Mouse (Mus musculus) testis, adult 2 months (tissue): Measurements from ENCODE around the gene Cldn18. TPM values are rescaled to one million over a fixed set of nuclear protein-coding genes. Genes with fewer than 3 reads are reported as not detected.

Experiments used
- H3K27ac ChIP-seq: fragments of 200-500 bp; 2 replicates; pipeline ENCODE4 v1.5.1; 2012; ENCODE audit warnings: low read depth, low read length; ENCODE audit not compliant: control insufficient read depth, insufficient read depth
- H3K27me3 ChIP-seq: fragments of 200-500 bp; 2 replicates; pipeline ENCODE4 v1.6.1; 2012; ENCODE audit warnings: mild to moderate bottlenecking, low read length, moderate library complexity; ENCODE audit not compliant: control insufficient read depth, insufficient read depth
- H3K36me3 ChIP-seq: fragments of 200-500 bp; 2 replicates; pipeline ENCODE4 v1.6.1; 2012; ENCODE audit warnings: mild to moderate bottlenecking, low read length; ENCODE audit not compliant: control insufficient read depth, insufficient read depth
- H3K4me1 ChIP-seq: fragments of 200-500 bp; 2 replicates; pipeline ENCODE4 v1.6.1; 2012; ENCODE audit warnings: low read length; ENCODE audit not compliant: control insufficient read depth, insufficient read depth
- H3K4me3 ChIP-seq: fragments of 200-500 bp; 2 replicates; pipeline ENCODE4 v1.5.1; 2012; ENCODE audit warnings: low read depth, mild to moderate bottlenecking, low read length, moderate library complexity, mixed read lengths; ENCODE audit not compliant: control insufficient read depth
- CTCF ChIP-seq: fragments of 200-500 bp; IDR thresholded peaks from 2 replicates; pipeline ENCODE4 v1.5.1; 2012; ENCODE audit warnings: low read depth, mild to moderate bottlenecking, inconsistent platforms, low read length, moderate library complexity; ENCODE audit not compliant: control insufficient read depth, insufficient read depth, insufficient replicate concordance
- POLR2A ChIP-seq: fragments of 200-500 bp; IDR thresholded peaks from 2 replicates; pipeline ENCODE4 v1.6.1; 2012; ENCODE audit warnings: low read depth, mild to moderate bottlenecking, inconsistent platforms, low read length, moderate library complexity; ENCODE audit not compliant: control insufficient read depth
- polyA plus RNA-seq: library from polyadenylated mRNA; depleted of rRNA; stranded (reverse); fragments of >200 nt; gene quantifications from 2 replicates; pipeline ENCODE4 v1.2.3, GENCODE M21; 2012

The Cldn18 gene
- polyA plus RNA-seq, 1 experiment: 0.04 TPM

- no peak for TF ChIP-seq POLR2A
- TF ChIP-seq CTCF: no peak
- Histone ChIP-seq H3K27ac (no peak overlapping the region), H3K4me1 (no peaks in the 10 kb centered on the region), H3K36me3 (no peaks in the 10 kb centered on the region), H3K4me3 (no peak overlapping the region), H3K27me3 (no peaks in the 10 kb centered on the region)
These were observed 14.9 kb downstream of the Cldn18 start for GRCm38 (mm10) chr9:99702215-99702614.

GRCm38 (mm10) chr9:99701187-99701586 lies 15.9 kb downstream of the Cldn18 start:
- no peak overlapping the region for H3K4me3 ChIP-seq

GRCm38 (mm10) chr9:99699752-99700389 lies 17.2 kb downstream of the Cldn18 start:
- TF ChIP-seq CTCF (no peak), POLR2A (no peak)
- H3K4me3 ChIP-seq: no peak overlapping the region

More at GRCm38 (mm10) chr9:99701187-99701586, 15.9 kb downstream of the Cldn18 start:
- no peaks in the 10 kb centered on the region for H3K36me3 ChIP-seq
- no peaks in the 10 kb centered on the region for H3K4me1 ChIP-seq
- TF ChIP-seq POLR2A: no peak
- H3K27me3 ChIP-seq: no peaks in the 10 kb centered on the region
- no peak overlapping the region for H3K27ac ChIP-seq

DNA sequence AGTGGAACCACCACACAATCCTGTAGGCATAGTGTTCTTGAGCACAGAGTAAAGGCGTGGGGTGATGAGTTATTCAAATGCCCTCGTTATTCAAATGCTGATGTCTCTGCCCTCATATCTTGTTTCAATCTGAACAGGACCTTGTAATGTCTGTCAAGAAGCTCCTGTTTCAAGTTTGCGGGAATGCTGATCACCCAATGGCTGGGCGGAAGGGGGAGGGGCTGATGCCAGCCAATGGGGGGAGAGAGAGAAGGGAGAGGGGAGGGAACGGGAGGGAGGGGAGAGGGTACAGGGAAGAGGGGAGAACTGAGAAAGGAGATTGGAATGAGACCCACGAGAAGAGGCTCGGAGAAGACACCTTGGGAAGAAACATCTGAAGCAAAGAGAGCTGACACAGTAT lies 22.1 kb downstream of the Cldn18 start:
- no peaks in the 10 kb centered on the region for H3K36me3 ChIP-seq
- no peak overlapping the region for H3K4me3 ChIP-seq
- H3K4me1 ChIP-seq: no peaks in the 10 kb centered on the region
- H3K27me3 ChIP-seq: no peaks in the 10 kb centered on the region
- no peak overlapping the region for H3K27ac ChIP-seq
- TF ChIP-seq POLR2A: no peak

More at GRCm38 (mm10) chr9:99699752-99700389, 17.2 kb downstream of the Cldn18 start:
- Histone ChIP-seq H3K27me3 (no peaks in the 10 kb centered on the region), H3K36me3 (no peaks in the 10 kb centered on the region), H3K4me1 (no peaks in the 10 kb centered on the region), H3K27ac (no peak overlapping the region)

- TF ChIP-seq POLR2A (no peak), CTCF (no peak)
- no peak overlapping the region for H3K4me3 ChIP-seq
- H3K4me1 ChIP-seq: no peaks in the 10 kb centered on the region
- no peak overlapping the region for H3K27ac ChIP-seq
- no peaks in the 10 kb centered on the region for H3K36me3 ChIP-seq
- H3K27me3 ChIP-seq: no peaks in the 10 kb centered on the region
These were observed 26.7 kb downstream of the Cldn18 start for GRCm38 (mm10) chr9:99690386-99690785.

DNA sequence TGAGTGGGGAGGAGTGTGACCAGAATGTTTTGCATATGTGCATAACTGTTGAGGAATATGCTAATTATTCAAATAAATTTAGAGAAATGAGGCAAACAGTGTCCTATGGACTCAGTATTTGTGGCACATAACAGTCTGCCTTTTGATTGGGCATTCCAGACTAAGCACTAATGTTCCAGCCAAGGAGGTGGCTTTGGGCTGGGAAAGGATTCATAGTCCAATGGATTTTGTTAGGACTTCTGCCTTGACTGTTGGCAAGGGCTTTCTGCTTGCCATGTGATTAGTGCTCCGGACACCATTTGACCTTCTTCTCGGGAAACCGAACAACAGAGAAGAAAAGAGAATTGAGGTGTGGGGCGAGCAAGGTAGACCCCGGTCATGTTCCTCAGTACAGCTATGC lies 27.3 kb downstream of the Cldn18 start:
- H3K4me3 ChIP-seq: no peak overlapping the region
- H3K4me1 ChIP-seq: no peaks in the 10 kb centered on the region
- no peaks in the 10 kb centered on the region for H3K36me3 ChIP-seq
- no peak overlapping the region for H3K27ac ChIP-seq
- no peak for TF ChIP-seq POLR2A
- TF ChIP-seq CTCF: no peak
- no peaks in the 10 kb centered on the region for H3K27me3 ChIP-seq

- H3K27ac ChIP-seq: no peak overlapping the region
- TF ChIP-seq POLR2A (no peak), CTCF (no peak)
- H3K4me1 ChIP-seq: peaks cover 2% of the 10 kb centered on the region
- no peaks in the 10 kb centered on the region for H3K27me3 ChIP-seq
- H3K36me3 ChIP-seq: no peaks in the 10 kb centered on the region
- H3K4me3 ChIP-seq: no peak overlapping the region
These were observed 31.4 kb downstream of the Cldn18 start for GRCm38 (mm10) chr9:99685536-99686231.

- H3K4me3 ChIP-seq: no peak overlapping the region
- H3K27me3 ChIP-seq: no peaks in the 10 kb centered on the region
- TF ChIP-seq POLR2A: no peak
- no peak for TF ChIP-seq CTCF
- H3K36me3 ChIP-seq: no peaks in the 10 kb centered on the region
- no peak overlapping the region for H3K27ac ChIP-seq
- peaks cover 2% of the 10 kb centered on the region for H3K4me1 ChIP-seq
These were observed 32.0 kb downstream of the Cldn18 start for GRCm38 (mm10) chr9:99685061-99685521.
